Mouse (Mus musculus) intestine, embryonic 16.5 days (tissue): ENCODE measurements around the gene Dync1li2. TPM values are rescaled to one million over a fixed set of nuclear protein-coding genes. Genes with fewer than 3 reads are reported as not detected.

ENCODE experiments used
- ATAC-seq: fragments of 200-750 bp; cut with Nextera tagmentation; 2 replicates; pipeline ENCODE4 v1.8.0; 2017; ENCODE audit warnings: moderate TSS enrichment, moderate library complexity
- H3K27ac ChIP-seq: fragments of 300-500 bp; sonication (generic); 2 replicates; pipeline ENCODE4 v1.5.1; 2014; ENCODE audit warnings: mild to moderate bottlenecking, low read length
- H3K27me3 ChIP-seq: fragments of 300-500 bp; sonication (generic); replicated peaks from 2 replicates; pipeline ENCODE4 v1.6.1; 2014; ENCODE audit warnings: low read length, control low read depth, mixed read lengths; ENCODE audit not compliant: control insufficient read depth, insufficient read depth
- H3K36me3 ChIP-seq: fragments of 300-500 bp; sonication (generic); 2 replicates; pipeline ENCODE4 v1.6.1; 2014; ENCODE audit warnings: low read length, control low read depth; ENCODE audit not compliant: control insufficient read depth, insufficient read depth
- H3K4me1 ChIP-seq: fragments of 300-500 bp; sonication (generic); 2 replicates; pipeline ENCODE4 v1.6.1; 2014; ENCODE audit warnings: low read length, control low read depth, mixed read lengths; ENCODE audit not compliant: control insufficient read depth, insufficient read depth
- H3K4me2 ChIP-seq: fragments of 300-500 bp; sonication (generic); 2 replicates; pipeline ENCODE4 v1.6.1; 2014; ENCODE audit warnings: low read depth, low read length, control low read depth
- H3K4me3 ChIP-seq: fragments of 300-500 bp; sonication (generic); 2 replicates; pipeline ENCODE4 v1.5.1; 2014; ENCODE audit warnings: mild to moderate bottlenecking, low read length
- H3K9ac ChIP-seq: fragments of 300-500 bp; sonication (generic); 2 replicates; pipeline ENCODE4 v1.6.1; 2014; ENCODE audit warnings: low read depth, low read length
- H3K9me3 ChIP-seq: fragments of 300-500 bp; sonication (generic); 2 replicates; pipeline ENCODE4 v1.6.1; 2016; ENCODE audit warnings: low read length, control low read depth; ENCODE audit not compliant: control insufficient read depth
- WGBS: fragments of 180-500 bp; shearing (Covaris S2); extraction: QIAGEN DNeasy Blood & Tissue Kit; methylation state at CpG from one replicate; pipeline ENCODE4 v1.1.7; 2014; 5-methylcytosine and 5-hydroxymethylcytosine counted together
- polyA plus RNA-seq: library from polyadenylated mRNA; unstranded; fragments of >200 nt; fragmentation: Nextera tagmentation; extraction: Ambion mirVana; gene quantifications from 2 replicates; pipeline ENCODE4 v1.2.1, GENCODE M21; 2015

The Dync1li2 gene
- polyA plus RNA-seq, 1 experiment from 2014 or later = 38.7 TPM

DNA sequence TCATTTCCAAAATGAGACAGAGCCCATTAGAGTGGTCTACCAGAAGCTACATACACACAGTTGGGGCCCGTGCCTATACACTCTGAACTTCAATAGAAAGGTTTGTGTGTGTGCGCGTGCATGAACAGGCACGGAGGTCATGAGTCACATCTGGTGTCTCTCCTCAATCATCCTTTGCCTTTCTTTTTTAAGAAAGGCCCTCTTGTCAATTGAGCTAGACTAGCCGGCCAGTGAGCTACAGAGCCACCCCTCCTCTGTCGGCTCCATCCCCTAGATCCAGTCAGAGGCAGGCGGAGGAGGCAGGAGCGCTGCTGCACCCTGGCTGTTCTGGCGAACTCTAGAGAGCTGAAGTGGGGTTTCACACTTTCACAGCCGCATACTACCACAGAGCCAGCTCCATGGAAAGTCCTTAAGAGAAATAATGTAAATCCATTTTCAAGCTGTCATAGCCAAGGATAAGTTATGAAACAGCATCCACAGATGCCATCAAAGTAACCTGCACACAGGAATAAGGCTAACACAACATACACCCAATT, 63.5 kb downstream of the Dync1li2 start:
- H3K4me2 ChIP-seq = no peak overlapping the region
- H3K27me3 ChIP-seq = no peaks in the 10 kb centered on the region
- no peak overlapping the region for H3K9ac ChIP-seq
- H3K36me3 ChIP-seq = no peaks in the 10 kb centered on the region
- ATAC-seq = no peak
- H3K4me1 ChIP-seq = peaks cover 69% of the 10 kb centered on the region
- WGBS = 73% methylated on average over 10 of the region's 10 CpGs
- H3K4me3 ChIP-seq = no peak overlapping the region
- no peak overlapping the region for H3K27ac ChIP-seq
- H3K9me3 ChIP-seq = no peaks in the 10 kb centered on the region

- Histone ChIP-seq H3K36me3 (no peaks in the 10 kb centered on the region), H3K9ac (no peak overlapping the region), H3K4me1 (peaks cover 59% of the 10 kb centered on the region), H3K27ac (peak overlapping the region; percentile 61; the same call in 1 of the 2 replicates), H3K27me3 (no peaks in the 10 kb centered on the region), H3K9me3 (no peaks in the 10 kb centered on the region), H3K4me3 (no peak overlapping the region), H3K4me2 (no peak overlapping the region)
- ATAC-seq = no peak
- WGBS = 47% methylated on average over 11 of the region's 11 CpGs
Measured at GRCm38 (mm10) chr8:104376669-104377068, 66.2 kb downstream of the Dync1li2 start.

GRCm38 (mm10) chr8:104375959-104376358, 66.9 kb downstream of the Dync1li2 start:
- H3K4me2 ChIP-seq = peak overlapping the region; percentile 47
- no peaks in the 10 kb centered on the region for H3K36me3 ChIP-seq
- 0 out of 2 replicates have a peak overlapping the region, but pooled peaks have one; percentile 4 for H3K4me3 ChIP-seq
- WGBS = 61% methylated on average over 5 of the region's 5 CpGs
- ATAC-seq = no peak
- peak overlapping the region; percentile 55 for H3K9ac ChIP-seq
- peak overlapping the region; percentile 95 for H3K27ac ChIP-seq
- peaks cover 52% of the 10 kb centered on the region for H3K4me1 ChIP-seq
- H3K27me3 ChIP-seq = no peaks in the 10 kb centered on the region
- no peaks in the 10 kb centered on the region for H3K9me3 ChIP-seq

- no peaks in the 10 kb centered on the region for H3K36me3 ChIP-seq
- H3K4me1 ChIP-seq = peaks cover 45% of the 10 kb centered on the region
- peak overlapping the region; percentile 95 for H3K27ac ChIP-seq
- peak overlapping the region; percentile 47 for H3K4me2 ChIP-seq
- peak overlapping the region; percentile 55 for H3K9ac ChIP-seq
- ATAC-seq = peak; percentile 94
- no peaks in the 10 kb centered on the region for H3K27me3 ChIP-seq
- no peaks in the 10 kb centered on the region for H3K9me3 ChIP-seq
- WGBS = 26% methylated on average over 14 of the region's 14 CpGs
- no peak overlapping the region; the same call in 1 of the 2 replicates for H3K4me3 ChIP-seq
Measured at GRCm38 (mm10) chr8:104374864-104375846, 67.7 kb downstream of the Dync1li2 start.

- H3K36me3 ChIP-seq = no peaks in the 10 kb centered on the region
- ATAC-seq = peak; percentile 10; the same call in 1 of the 2 replicates
- H3K9me3 ChIP-seq = no peaks in the 10 kb centered on the region
- H3K9ac ChIP-seq = no peak overlapping the region
- 57% methylated on average over 11 of the region's 11 CpGs for WGBS
- peak overlapping the region; percentile 12; the same call in 1 of the 2 replicates for H3K4me3 ChIP-seq
- H3K4me2 ChIP-seq = peak overlapping the region; percentile 47
- no peaks in the 10 kb centered on the region for H3K27me3 ChIP-seq
- H3K27ac ChIP-seq = peak overlapping the region; percentile 95
- peaks cover 50% of the 10 kb centered on the region for H3K4me1 ChIP-seq
Measured at GRCm38 (mm10) chr8:104374269-104374668, 68.6 kb downstream of the Dync1li2 start.

DNA sequence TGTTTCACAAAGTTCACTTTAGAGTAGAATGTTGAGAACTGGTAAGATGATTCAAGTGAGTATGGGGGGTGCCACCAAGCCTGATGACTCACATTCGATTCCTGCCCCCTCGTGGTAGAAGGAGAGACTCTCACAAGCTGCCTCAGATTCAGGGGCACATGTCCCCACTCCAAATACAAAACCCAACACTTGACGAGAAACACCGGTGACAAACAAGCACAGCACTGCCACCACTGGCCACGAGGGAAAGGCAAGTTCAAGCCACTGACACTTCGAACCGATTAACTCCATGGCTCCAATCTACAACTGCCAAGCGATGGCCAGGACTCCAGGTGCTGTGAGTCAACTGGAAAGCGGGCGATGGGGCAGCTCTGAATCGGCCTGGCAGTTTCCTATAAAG, 69.1 kb downstream of the Dync1li2 start:
- no peaks in the 10 kb centered on the region for H3K9me3 ChIP-seq
- H3K4me2 ChIP-seq = peak overlapping the region; percentile 47
- peak; percentile 16 for ATAC-seq
- H3K27me3 ChIP-seq = no peaks in the 10 kb centered on the region
- peak overlapping the region; percentile 95 for H3K27ac ChIP-seq
- H3K9ac ChIP-seq = no peak overlapping the region
- peaks cover 48% of the 10 kb centered on the region for H3K4me1 ChIP-seq
- H3K4me3 ChIP-seq = no peak overlapping the region; the same call in 1 of the 2 replicates
- no peaks in the 10 kb centered on the region for H3K36me3 ChIP-seq
- 68% methylated on average over 11 of the region's 11 CpGs for WGBS

DNA sequence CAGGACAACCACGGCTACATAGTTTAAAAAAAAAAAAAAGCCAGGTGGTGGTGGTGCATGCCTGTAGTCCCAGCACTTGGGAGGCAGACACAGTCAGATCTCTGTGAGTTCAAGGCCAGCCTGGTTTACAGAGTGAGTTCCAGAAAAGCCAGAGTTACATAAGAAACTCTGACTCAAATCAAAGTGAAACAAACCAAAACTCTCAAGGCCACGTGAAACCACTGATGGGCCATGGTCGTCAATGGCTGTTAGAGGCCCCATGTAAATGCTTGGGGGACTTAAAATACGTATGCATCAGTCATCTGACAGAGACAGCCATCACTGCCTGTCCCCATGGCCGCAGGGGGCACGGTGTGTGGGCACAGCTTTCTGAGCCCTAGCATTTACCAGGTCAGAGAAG, 71.7 kb downstream of the Dync1li2 start:
- Histone ChIP-seq H3K9me3 (no peaks in the 10 kb centered on the region), H3K27ac (no peak overlapping the region), H3K36me3 (no peaks in the 10 kb centered on the region), H3K4me2 (no peak overlapping the region), H3K4me1 (peaks cover 49% of the 10 kb centered on the region), H3K4me3 (no peak overlapping the region), H3K9ac (no peak overlapping the region), H3K27me3 (no peaks in the 10 kb centered on the region)
- ATAC-seq = no peak
- WGBS = 84% methylated on average over 6 of the region's 6 CpGs

GRCm38 (mm10) chr8:104370071-104370470, 72.8 kb downstream of the Dync1li2 start:
- 62% methylated on average over 6 of the region's 6 CpGs for WGBS
- H3K4me3 ChIP-seq = no peak overlapping the region
- no peak overlapping the region for H3K9ac ChIP-seq
- H3K27ac ChIP-seq = no peak overlapping the region
- no peaks in the 10 kb centered on the region for H3K36me3 ChIP-seq
- peaks cover 49% of the 10 kb centered on the region for H3K4me1 ChIP-seq
- no peaks in the 10 kb centered on the region for H3K27me3 ChIP-seq
- no peak overlapping the region for H3K4me2 ChIP-seq
- H3K9me3 ChIP-seq = no peaks in the 10 kb centered on the region
- no peak for ATAC-seq

DNA sequence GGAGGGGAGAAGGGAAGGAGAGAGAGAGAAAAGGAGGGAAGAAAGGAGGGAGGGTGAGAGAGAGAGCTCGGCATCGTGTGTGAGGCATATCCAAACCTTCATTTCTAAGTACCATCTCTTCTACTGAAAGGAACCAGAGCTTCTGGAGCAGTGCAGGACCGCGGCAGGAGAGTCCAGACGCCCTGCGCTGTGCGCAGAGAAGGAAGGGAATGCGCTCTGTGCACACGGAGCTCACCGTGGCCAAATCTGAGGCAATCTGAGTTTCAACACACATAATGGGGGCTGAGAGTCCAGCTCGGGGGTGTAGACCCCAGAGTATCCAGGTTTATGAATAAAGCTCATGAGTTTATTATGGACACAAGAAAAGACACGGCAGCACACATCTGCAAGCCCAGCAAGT, 73.3 kb downstream of the Dync1li2 start:
- Histone ChIP-seq H3K9me3 (no peaks in the 10 kb centered on the region), H3K4me2 (no peak overlapping the region), H3K4me1 (peaks cover 47% of the 10 kb centered on the region), H3K27ac (no peak overlapping the region), H3K9ac (no peak overlapping the region), H3K27me3 (no peaks in the 10 kb centered on the region), H3K36me3 (no peaks in the 10 kb centered on the region), H3K4me3 (no peak overlapping the region)
- 72% methylated on average over 12 of the region's 12 CpGs for WGBS
- ATAC-seq = no peak
